Mouse (Mus musculus): ENCODE results near the gene Sco1.

Gene Sco1

GRCm38 (mm10) chr11:67043007-67043406, 9.5 kb upstream of the Sco1 start:
- DNase-seq (ENCODE audit: low read depth, low spot score) = no peak

- DNase-seq (ENCODE audit: low read depth, low spot score) = no peak
These were observed 7.5 kb upstream of the Sco1 start for GRCm38 (mm10) chr11:67044959-67045358.

GRCm38 (mm10) chr11:67047199-67047598, 5.3 kb upstream of the Sco1 start:
- DNase-seq (ENCODE audit: low read depth, low spot score) = no peak

- DNase-seq (ENCODE audit: low read depth, low spot score) = peak; percentile 72
These were observed 4.0 kb upstream of the Sco1 start for GRCm38 (mm10) chr11:67048496-67048895.

GRCm38 (mm10) chr11:67049256-67049655, 3.2 kb upstream of the Sco1 start:
- DNase-seq (ENCODE audit: low read depth, low spot score) = peak; percentile 34

GRCm38 (mm10) chr11:67051676-67052320, 672 bp upstream of the Sco1 start:
- DNase-seq (ENCODE audit: low read depth, low spot score) = peak; percentile 29

GRCm38 (mm10) chr11:67054754-67055365, 2.4 kb downstream of the Sco1 start:
- DNase-seq (ENCODE audit: low read depth, low spot score) = peak; percentile 23

- DNase-seq (ENCODE audit: low read depth, low spot score) = no peak
These were observed 8.8 kb downstream of the Sco1 start for GRCm38 (mm10) chr11:67061311-67061710.

- DNase-seq (ENCODE audit: low read depth, low spot score) = no peak
These were observed 10.3 kb downstream of the Sco1 start for GRCm38 (mm10) chr11:67062726-67063125.

- no peak for DNase-seq (ENCODE audit: low read depth, low spot score)
These were observed 15.3 kb downstream of the Sco1 start for GRCm38 (mm10) chr11:67067741-67068140.

GRCm38 (mm10) chr11:67072615-67073130, 20.2 kb downstream of the Sco1 start:
- no peak for DNase-seq (ENCODE audit: low read depth, low spot score)

- no peak for DNase-seq (ENCODE audit: low read depth, low spot score)
These were observed 22.6 kb downstream of the Sco1 start for GRCm38 (mm10) chr11:67075036-67075435.

- DNase-seq (ENCODE audit: low read depth, low spot score) = no peak
These were observed 24.3 kb downstream of the Sco1 start for GRCm38 (mm10) chr11:67076781-67077180.

- no peak for DNase-seq (ENCODE audit: low read depth, low spot score)
These were observed 25.0 kb downstream of the Sco1 start for GRCm38 (mm10) chr11:67077435-67077834.

- DNase-seq (ENCODE audit: low read depth, low spot score) = no peak
These were observed 25.5 kb downstream of the Sco1 start, which contains the start of gene Myh3 for GRCm38 (mm10) chr11:67078000-67078399. Gene Myh3, plus strand, starts transcription at chr11:67078300.

GRCm38 (mm10) chr11:67078888-67079287, 26.4 kb downstream of the Sco1 start:
- no peak for DNase-seq (ENCODE audit: low read depth, low spot score)

GRCm38 (mm10) chr11:67079740-67080139, 27.3 kb downstream of the Sco1 start:
- no peak for DNase-seq (ENCODE audit: low read depth, low spot score)

GRCm38 (mm10) chr11:67080168-67080567, 27.7 kb downstream of the Sco1 start:
- peak; percentile 48 for DNase-seq (ENCODE audit: low read depth, low spot score)

- no peak for DNase-seq (ENCODE audit: low read depth, low spot score)
These were observed 28.7 kb downstream of the Sco1 start for GRCm38 (mm10) chr11:67081125-67081649.

GRCm38 (mm10) chr11:67082188-67082587, 29.7 kb downstream of the Sco1 start:
- no peak for DNase-seq (ENCODE audit: low read depth, low spot score)

GRCm38 (mm10) chr11:67082793-67083192, 30.3 kb downstream of the Sco1 start:
- peak; percentile 23 for DNase-seq (ENCODE audit: low read depth, low spot score)

- no peak for DNase-seq (ENCODE audit: low read depth, low spot score)
These were observed 30.8 kb downstream of the Sco1 start for GRCm38 (mm10) chr11:67083239-67083638.

Measured in CD4-positive helper T cell, adult 2 months (primary cell).